Mouse (Mus musculus): ENCODE data around the gene Wdr34. TPM values are rescaled to one million over a fixed set of nuclear protein-coding genes. Genes with fewer than 3 reads are reported as not detected.

The Wdr34 gene
- polyA plus RNA-seq, 1 experiment from 2014 or later, result 34.5 TPM

DNA sequence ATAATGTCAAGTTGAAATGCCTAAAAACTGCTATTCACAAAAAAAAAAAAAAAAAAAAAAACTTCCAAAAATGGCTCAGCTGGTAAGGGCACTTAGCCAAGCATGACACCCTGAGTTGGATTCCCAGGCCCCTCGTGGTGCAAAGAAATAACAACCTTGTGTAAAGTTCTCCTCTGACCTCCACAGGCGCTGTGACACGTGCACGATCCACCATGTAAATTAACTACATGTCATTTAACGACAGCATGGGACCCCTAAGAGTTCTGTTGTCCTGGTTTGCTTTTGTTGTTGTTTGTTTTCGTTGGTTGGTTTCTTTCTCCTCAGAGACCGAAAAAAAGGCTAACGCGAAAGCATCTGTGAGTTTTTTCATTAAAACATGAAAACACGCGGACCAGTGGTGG, 580 bp downstream of the Wdr34 start:
- no peaks in the 10 kb centered on the region for H3K4me1 ChIP-seq
- H3K36me3 ChIP-seq, result 0 out of 2 replicates have a peak, but pooled peaks cover 2% of the 10 kb centered on the region
- H3K9ac ChIP-seq, result peak overlapping the region; percentile 57
- H3K27ac ChIP-seq, result peak overlapping the region; percentile 90; the same call in 1 of the 2 replicates
- H3K27me3 ChIP-seq, result no peaks in the 10 kb centered on the region
- peak overlapping the region; percentile 71 for H3K4me2 ChIP-seq
- ATAC-seq (ENCODE audit: borderline replicate concordance, extremely low read depth, low FRiP score, low TSS enrichment), result no peak
- 56% methylated on average over 11 of the region's 11 CpGs for WGBS
- H3K4me3 ChIP-seq, result peak overlapping the region; percentile 61
- no peaks in the 10 kb centered on the region for H3K9me3 ChIP-seq

DNA sequence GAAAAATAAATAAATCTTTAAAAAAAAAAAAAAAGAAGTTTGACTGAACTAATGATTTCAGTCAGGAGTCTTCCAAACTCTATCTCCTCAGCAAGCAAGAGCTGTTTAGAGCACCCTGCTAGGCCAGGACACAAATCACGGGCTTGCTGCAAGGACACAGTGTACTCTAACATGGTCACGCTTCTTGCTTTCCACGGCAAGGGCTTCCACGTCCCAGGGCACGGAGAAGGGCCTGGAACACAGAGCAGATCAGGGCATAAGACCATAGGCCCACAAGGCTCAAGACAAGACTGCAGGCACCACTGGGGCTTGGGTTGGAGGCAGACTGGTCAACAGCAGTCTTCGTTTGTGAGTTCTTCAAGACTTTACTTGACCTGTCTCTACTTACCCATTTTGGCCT, 1.6 kb downstream of the Wdr34 start:
- WGBS, result 95% methylated on average over 6 of the region's 6 CpGs

DNA sequence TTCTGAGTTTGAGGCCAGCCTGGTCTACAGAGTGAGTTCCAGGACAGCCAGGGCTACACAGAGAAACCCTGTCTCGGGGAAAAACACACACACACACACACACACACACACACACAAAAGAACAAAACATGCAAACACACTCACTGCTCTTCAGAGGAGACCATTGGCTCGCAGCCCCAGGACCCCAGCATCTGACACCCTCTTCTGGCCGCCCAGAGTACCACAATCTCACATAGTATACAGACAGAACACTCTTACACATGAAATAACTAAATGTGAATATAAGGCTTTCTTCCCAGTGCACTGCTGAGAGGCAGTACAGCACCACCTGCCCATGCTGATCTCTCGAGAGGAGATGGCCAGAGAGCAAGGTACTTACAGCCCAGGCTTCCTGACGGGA, 4.1 kb downstream of the Wdr34 start:
- Histone ChIP-seq H3K4me2 (no peak overlapping the region), H3K27ac (no peak overlapping the region), H3K4me3 (no peak overlapping the region), H3K9me3 (no peaks in the 10 kb centered on the region), H3K27me3 (no peaks in the 10 kb centered on the region), H3K9ac (no peak overlapping the region), H3K4me1 (no peaks in the 10 kb centered on the region), H3K36me3 (0 out of 2 replicates have a peak, but pooled peaks cover 2% of the 10 kb centered on the region)
- no peak for ATAC-seq (ENCODE audit: borderline replicate concordance, extremely low read depth, low FRiP score, low TSS enrichment)
- WGBS, result 83% methylated on average over 5 of the region's 5 CpGs

More for the DNA sequence above, 1.6 kb downstream of the Wdr34 start:
- Histone ChIP-seq H3K4me3 (no peak overlapping the region), H3K4me1 (no peaks in the 10 kb centered on the region), H3K4me2 (no peak overlapping the region), H3K27me3 (no peaks in the 10 kb centered on the region), H3K9me3 (no peaks in the 10 kb centered on the region), H3K9ac (no peak overlapping the region), H3K36me3 (0 out of 2 replicates have a peak, but pooled peaks cover 2% of the 10 kb centered on the region), H3K27ac (no peak overlapping the region)
- no peak for ATAC-seq (ENCODE audit: borderline replicate concordance, extremely low read depth, low FRiP score, low TSS enrichment)

DNA sequence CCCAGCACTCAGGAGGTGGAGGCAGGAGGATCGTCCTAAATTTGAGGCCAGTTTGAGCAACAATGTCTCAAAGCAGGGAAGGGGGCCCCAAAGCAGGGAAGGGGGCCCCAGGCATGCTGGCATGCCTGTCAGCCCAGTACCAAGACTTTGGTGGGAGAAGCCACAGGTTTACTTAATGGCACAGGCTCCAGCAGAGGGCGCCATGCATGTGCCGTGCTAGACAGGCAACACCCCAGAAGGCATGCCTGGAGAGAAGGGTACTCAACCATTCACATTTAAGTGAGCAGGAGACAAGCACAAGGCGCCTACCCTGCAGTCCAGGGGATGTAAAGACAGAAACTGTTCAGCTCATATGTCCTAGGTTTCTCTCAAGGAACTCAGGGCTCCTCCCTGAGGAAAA, 6.2 kb downstream of the Wdr34 start:
- Histone ChIP-seq H3K27me3 (no peaks in the 10 kb centered on the region), H3K27ac (no peak overlapping the region), H3K4me2 (no peak overlapping the region), H3K9ac (no peak overlapping the region), H3K36me3 (0 out of 2 replicates have a peak, but pooled peaks cover 4% of the 10 kb centered on the region), H3K9me3 (no peaks in the 10 kb centered on the region), H3K4me1 (no peaks in the 10 kb centered on the region), H3K4me3 (no peak overlapping the region)
- ATAC-seq (ENCODE audit: borderline replicate concordance, extremely low read depth, low FRiP score, low TSS enrichment), result peak; percentile 43; the same call in 1 of the 2 replicates
- 3% methylated on average over 4 of the region's 4 CpGs for WGBS

DNA sequence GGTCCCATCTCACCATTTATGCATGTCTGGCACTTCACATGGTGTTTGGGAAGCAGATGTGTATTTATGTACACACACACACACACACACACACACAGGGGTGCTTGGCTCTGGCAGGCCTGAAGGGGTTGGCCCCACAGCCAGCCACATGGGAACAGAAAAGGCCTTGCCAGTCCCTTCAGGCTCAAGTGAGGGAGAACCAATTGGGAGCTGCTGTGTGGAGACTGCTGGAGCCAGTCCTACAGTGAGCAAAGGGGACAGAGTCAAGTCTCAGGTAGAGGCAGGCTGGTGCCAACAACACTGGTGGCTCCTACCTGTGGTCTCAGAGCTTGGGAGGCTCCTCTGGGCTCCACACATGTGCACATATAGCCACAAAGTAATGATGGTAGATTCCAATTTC, 9.0 kb downstream of the Wdr34 start:
- Histone ChIP-seq H3K36me3 (0 out of 2 replicates have a peak, but pooled peaks cover 2% of the 10 kb centered on the region), H3K9me3 (no peaks in the 10 kb centered on the region), H3K27ac (no peak overlapping the region), H3K4me3 (no peak overlapping the region), H3K27me3 (no peaks in the 10 kb centered on the region), H3K4me2 (no peak overlapping the region), H3K9ac (no peak overlapping the region), H3K4me1 (no peaks in the 10 kb centered on the region)
- ATAC-seq (ENCODE audit: borderline replicate concordance, extremely low read depth, low FRiP score, low TSS enrichment), result no peak

DNA sequence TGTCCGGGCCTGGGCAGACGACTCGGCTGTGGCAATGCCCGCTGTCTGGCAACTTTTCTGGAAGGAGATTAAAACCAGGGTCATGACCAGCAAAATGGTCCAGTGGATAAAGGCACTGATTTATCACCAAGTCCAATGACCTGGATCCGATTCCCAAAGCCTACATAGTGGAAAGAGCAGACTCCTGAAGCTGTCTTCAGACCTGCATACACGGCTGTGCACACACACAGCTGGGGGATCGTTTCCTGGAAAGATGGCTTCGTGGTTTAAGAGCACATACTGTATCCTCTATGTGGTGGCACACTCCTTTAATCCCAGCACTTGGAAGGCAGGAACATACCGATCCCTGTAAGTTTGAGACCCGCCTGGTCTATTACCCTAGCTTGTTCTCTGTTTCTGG, 10.3 kb downstream of the Wdr34 start:
- H3K27ac ChIP-seq, result no peak overlapping the region
- H3K27me3 ChIP-seq, result no peaks in the 10 kb centered on the region
- WGBS, result 88% methylated on average over 10 of the region's 10 CpGs
- 0 out of 2 replicates have a peak, but pooled peaks cover 2% of the 10 kb centered on the region for H3K36me3 ChIP-seq
- no peak overlapping the region for H3K4me2 ChIP-seq
- no peak overlapping the region for H3K9ac ChIP-seq
- H3K4me1 ChIP-seq, result no peaks in the 10 kb centered on the region
- no peak for ATAC-seq (ENCODE audit: borderline replicate concordance, extremely low read depth, low FRiP score, low TSS enrichment)
- no peak overlapping the region for H3K4me3 ChIP-seq
- H3K9me3 ChIP-seq, result no peaks in the 10 kb centered on the region

DNA sequence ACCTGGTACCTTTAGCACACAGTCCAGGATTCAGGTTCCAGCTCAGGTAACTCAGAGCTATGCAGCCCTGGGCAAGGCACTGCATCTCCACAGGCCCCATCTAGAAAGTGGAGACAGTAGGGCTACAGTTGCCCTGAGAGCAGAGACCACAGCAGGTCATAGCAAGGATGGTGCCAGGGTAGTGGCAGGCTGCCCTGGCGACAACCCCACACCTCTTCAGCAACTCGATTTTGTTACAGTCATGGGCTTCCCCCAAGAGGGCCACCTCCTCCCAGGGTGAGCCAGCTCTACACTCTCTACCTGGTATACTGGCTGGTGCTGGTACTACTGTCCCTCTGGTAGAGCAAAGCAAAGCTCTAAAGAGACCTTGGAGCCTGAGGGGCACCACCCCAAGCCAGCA, 10.9 kb downstream of the Wdr34 start:
- H3K4me3 ChIP-seq, result no peak overlapping the region
- H3K4me1 ChIP-seq, result no peaks in the 10 kb centered on the region
- no peaks in the 10 kb centered on the region for H3K27me3 ChIP-seq
- H3K4me2 ChIP-seq, result no peak overlapping the region
- no peak for ATAC-seq (ENCODE audit: borderline replicate concordance, extremely low read depth, low FRiP score, low TSS enrichment)
- H3K27ac ChIP-seq, result no peak overlapping the region
- no peaks in the 10 kb centered on the region for H3K9me3 ChIP-seq
- H3K36me3 ChIP-seq, result 0 out of 2 replicates have a peak, but pooled peaks cover 2% of the 10 kb centered on the region
- no peak overlapping the region for H3K9ac ChIP-seq
- WGBS, result 86% methylated on average over 2 of the region's 2 CpGs

DNA sequence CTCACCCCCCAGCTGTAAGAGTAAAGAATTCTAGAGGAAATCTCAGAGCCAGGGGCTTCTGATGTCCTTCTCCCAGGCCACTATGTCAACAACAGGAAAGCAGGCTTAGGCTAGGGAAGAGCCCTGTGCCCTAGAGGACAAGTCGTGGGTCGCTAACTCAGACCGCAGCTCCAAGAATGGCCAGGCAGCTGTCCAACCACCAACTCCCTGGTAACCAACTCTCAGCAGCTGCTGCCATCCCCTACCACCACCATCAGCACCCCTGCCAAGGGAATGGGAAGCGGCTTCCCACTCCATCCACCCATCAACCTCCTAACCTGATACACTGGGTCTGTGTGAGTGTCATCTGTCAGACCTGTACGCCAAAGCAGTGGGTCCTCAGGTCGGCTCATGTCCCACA, 15.7 kb downstream of the Wdr34 start:
- no peak overlapping the region for H3K4me2 ChIP-seq
- no peak overlapping the region for H3K27ac ChIP-seq
- H3K36me3 ChIP-seq, result peaks cover 43% of the 10 kb centered on the region
- no peak overlapping the region for H3K4me3 ChIP-seq
- no peaks in the 10 kb centered on the region for H3K9me3 ChIP-seq
- no peak for ATAC-seq (ENCODE audit: borderline replicate concordance, extremely low read depth, low FRiP score, low TSS enrichment)
- no peaks in the 10 kb centered on the region for H3K4me1 ChIP-seq
- H3K27me3 ChIP-seq, result no peaks in the 10 kb centered on the region
- 73% methylated on average over 6 of the region's 6 CpGs for WGBS
- H3K9ac ChIP-seq, result no peak overlapping the region

DNA sequence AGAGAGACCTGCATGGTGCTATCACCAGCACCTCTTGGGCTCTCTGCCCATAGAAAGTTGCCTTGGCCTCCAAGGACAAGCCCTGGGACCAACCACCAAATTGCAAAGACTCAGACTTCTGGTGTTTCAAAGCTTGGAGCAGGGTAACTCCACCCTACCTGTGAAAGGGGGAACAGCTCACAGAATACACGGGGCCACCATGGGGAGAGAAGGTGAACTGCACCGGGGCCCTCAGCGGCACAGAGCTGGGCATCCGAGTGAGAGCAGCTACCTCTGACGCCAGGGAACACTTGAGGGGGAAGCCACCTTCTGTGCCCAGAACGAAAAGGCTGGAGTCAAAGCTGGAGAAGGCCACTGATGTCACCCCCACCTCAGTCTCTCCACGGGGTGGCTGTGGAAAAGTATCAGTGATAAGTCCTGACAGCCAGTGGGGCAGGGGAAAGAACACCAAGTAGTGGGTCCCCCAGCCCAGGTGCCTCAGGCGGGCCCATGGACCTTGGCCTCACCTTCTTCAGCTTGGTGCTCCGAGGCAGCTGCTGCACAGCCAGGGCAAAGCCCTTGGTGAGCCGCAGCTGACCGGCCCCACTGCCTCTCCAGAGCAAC, 16.3 kb downstream of the Wdr34 start:
- WGBS, result 58% methylated on average over 11 of the region's 11 CpGs
- peaks cover 47% of the 10 kb centered on the region for H3K36me3 ChIP-seq
- no peak for ATAC-seq (ENCODE audit: borderline replicate concordance, extremely low read depth, low FRiP score, low TSS enrichment)

DNA sequence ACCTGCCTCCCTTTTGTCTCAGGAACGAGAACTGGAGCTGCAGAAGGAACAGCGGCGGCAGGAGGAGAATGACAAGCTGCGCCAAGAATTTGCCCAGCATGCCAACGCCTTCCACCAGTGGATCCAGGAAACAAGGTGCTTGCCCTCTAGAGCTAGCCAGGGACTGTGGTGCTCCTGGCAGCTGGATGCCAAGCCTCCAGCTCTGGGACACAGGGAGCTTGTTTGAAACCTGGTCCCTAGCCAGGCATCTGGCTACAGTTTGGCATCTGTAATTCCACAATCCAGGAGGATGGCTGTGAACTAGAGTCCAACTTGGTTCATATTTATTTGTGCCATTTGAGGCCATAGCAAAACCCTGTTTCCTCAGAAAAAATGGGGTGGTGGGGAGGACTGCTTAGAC, 21.7 kb downstream of the Wdr34 start:
- Histone ChIP-seq H3K27ac (no peak overlapping the region), H3K9ac (no peak overlapping the region), H3K36me3 (peaks cover 97% of the 10 kb centered on the region), H3K4me3 (no peak overlapping the region), H3K4me1 (no peaks in the 10 kb centered on the region), H3K9me3 (no peaks in the 10 kb centered on the region), H3K4me2 (no peak overlapping the region), H3K27me3 (no peaks in the 10 kb centered on the region)
- WGBS, result 91% methylated on average over 5 of the region's 5 CpGs
- ATAC-seq (ENCODE audit: borderline replicate concordance, extremely low read depth, low FRiP score, low TSS enrichment), result no peak

More for the DNA sequence above, 16.3 kb downstream of the Wdr34 start:
- H3K4me2 ChIP-seq, result no peak overlapping the region
- no peak overlapping the region for H3K9ac ChIP-seq
- no peaks in the 10 kb centered on the region for H3K9me3 ChIP-seq
- H3K27me3 ChIP-seq, result no peaks in the 10 kb centered on the region
- H3K27ac ChIP-seq, result no peak overlapping the region
- no peaks in the 10 kb centered on the region for H3K4me1 ChIP-seq
- H3K4me3 ChIP-seq, result no peak overlapping the region

DNA sequence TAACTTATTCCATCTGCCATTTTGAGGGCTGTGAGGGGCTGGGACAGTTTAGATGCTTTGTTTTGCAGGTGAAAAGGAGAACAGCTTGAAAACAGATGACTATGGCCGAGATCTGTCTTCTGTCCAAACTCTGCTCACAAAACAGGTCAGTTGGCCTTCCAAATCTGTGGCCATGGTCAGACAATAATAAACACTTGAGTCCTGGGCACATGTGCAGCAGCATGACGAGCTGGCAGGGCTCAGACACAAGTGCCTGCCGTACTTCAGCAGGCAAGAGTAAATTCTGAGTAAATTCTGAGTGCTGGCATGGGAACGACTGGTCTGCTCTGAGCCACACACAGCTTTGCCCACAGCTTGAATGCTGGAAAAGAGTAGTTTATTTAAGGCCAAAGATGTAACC, 23.2 kb downstream of the Wdr34 start:
- WGBS, result 76% methylated on average over 4 of the region's 4 CpGs
- no peak overlapping the region for H3K27ac ChIP-seq
- no peaks in the 10 kb centered on the region for H3K9me3 ChIP-seq
- no peaks in the 10 kb centered on the region for H3K27me3 ChIP-seq
- H3K4me2 ChIP-seq, result no peak overlapping the region
- peaks cover 97% of the 10 kb centered on the region for H3K36me3 ChIP-seq
- no peak overlapping the region for H3K4me3 ChIP-seq
- no peak for ATAC-seq (ENCODE audit: borderline replicate concordance, extremely low read depth, low FRiP score, low TSS enrichment)
- H3K4me1 ChIP-seq, result no peaks in the 10 kb centered on the region
- H3K9ac ChIP-seq, result no peak overlapping the region

DNA sequence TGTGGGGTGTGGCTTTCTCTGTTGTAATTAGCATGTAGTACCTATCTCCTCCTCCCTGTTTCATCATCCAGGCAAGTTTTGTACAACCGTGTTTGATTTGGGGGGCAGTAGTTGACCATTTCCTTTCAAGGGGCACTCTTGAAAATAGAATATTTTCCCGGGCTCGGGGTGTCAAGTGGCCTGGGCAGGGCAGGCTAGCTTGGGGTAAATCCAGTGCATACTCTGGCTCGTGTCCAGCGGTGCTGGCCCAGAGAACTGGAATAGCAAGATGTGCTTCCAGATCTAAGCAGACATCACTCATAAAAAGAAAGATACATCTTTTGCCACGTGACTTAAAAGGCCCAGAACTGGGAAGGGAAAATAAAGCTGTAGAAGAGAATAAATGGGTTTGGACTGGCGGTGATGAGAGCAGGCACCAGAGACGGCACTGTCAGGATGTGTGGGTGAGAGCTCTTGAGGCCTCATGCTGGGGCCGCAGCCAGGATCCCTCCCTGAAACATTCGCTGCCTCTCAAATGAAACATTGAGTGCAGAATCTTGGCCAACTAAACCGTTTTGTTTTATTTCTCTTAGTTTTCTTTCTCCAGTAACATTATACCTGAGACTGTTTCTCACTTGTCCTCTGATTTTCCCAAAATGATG, 34.2 kb downstream of the Wdr34 start:
- Histone ChIP-seq H3K27me3 (no peaks in the 10 kb centered on the region), H3K9me3 (no peaks in the 10 kb centered on the region), H3K27ac (0 out of 2 replicates have a peak overlapping the region, but pooled peaks have one; percentile 5), H3K4me2 (no peak overlapping the region), H3K4me3 (no peak overlapping the region), H3K9ac (no peak overlapping the region), H3K4me1 (no peaks in the 10 kb centered on the region), H3K36me3 (peaks cover 97% of the 10 kb centered on the region)
- ATAC-seq (ENCODE audit: borderline replicate concordance, extremely low read depth, low FRiP score, low TSS enrichment), result no peak
- WGBS, result 63% methylated on average over 11 of the region's 11 CpGs

Data from lung, embryonic 15.5 days (tissue).